Mouse (Mus musculus) midbrain, embryonic 10.5 days (tissue): ENCODE results near the gene Dnm3. TPM values are rescaled to one million over a fixed set of nuclear protein-coding genes. Genes with fewer than 3 reads are reported as not detected.

Source experiments
- DNase-seq: peaks from one replicate; pipeline ENCODE4 v3.0.0-alpha.2; 2017; ENCODE audit warnings: low spot score
- H3K27ac ChIP-seq: fragments of 300-500 bp; sonication (generic); replicated peaks from 2 replicates; pipeline ENCODE4 v1.5.1; 2016; ENCODE audit warnings: mild to moderate bottlenecking
- H3K27me3 ChIP-seq: fragments of 300-500 bp; sonication (generic); 2 replicates; pipeline ENCODE4 v1.6.1; 2016; ENCODE audit warnings: low read depth, mild to moderate bottlenecking; ENCODE audit not compliant: poor library complexity, severe bottlenecking
- H3K36me3 ChIP-seq: fragments of 300-500 bp; sonication (generic); 2 replicates; pipeline ENCODE4 v1.6.1; 2016; ENCODE audit warnings: mild to moderate bottlenecking, moderate library complexity
- H3K4me1 ChIP-seq: fragments of 300-500 bp; sonication (generic); 2 replicates; pipeline ENCODE4 v1.6.1; 2016
- H3K4me3 ChIP-seq: fragments of 300-500 bp; sonication (generic); 2 replicates; pipeline ENCODE4 v1.5.1; 2016; ENCODE audit warnings: mild to moderate bottlenecking, moderate library complexity
- H3K9me3 ChIP-seq: fragments of 300-500 bp; sonication (generic); replicated peaks from 2 replicates; pipeline ENCODE4 v1.6.1; 2016; ENCODE audit warnings: mild to moderate bottlenecking
- WGBS: fragments of 180-500 bp; shearing (Covaris S2); methylation state at CpG from one replicate; pipeline ENCODE4 v1.1.7; 2016; 5-methylcytosine and 5-hydroxymethylcytosine counted together
- polyA plus RNA-seq: library from polyadenylated mRNA; unstranded; fragments of >200 nt; fragmentation: Nextera tagmentation; extraction: Ambion mirVana; gene quantifications from 2 replicates; pipeline ENCODE4 v1.2.1, GENCODE M21; 2016

The Dnm3 gene
- polyA plus RNA-seq, 1 experiment from 2014 or later = 2.3 TPM

DNA sequence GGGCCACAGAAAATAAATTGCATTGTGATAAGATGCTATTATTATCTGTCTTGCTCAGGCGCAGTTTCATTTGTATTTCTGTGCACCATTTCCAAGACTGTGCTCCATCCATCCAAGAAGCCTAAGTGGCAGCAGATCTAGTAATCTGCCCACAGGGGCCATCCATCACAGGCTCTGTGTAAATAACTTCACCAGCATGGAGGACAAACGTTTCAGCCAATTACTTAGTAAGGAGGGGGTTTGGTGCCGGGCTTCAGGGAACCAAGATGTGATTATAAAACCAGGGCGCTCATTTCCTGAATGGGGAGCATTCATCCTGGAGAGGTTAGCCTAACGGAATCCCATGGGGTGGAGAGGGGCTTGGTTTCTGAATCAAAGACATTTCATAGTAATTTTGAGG is 222.9 kb downstream of the Dnm3 start:
- no peak for DNase-seq
- no peaks in the 10 kb centered on the region for H3K27me3 ChIP-seq
- peaks cover 5% of the 10 kb centered on the region for H3K4me1 ChIP-seq
- H3K27ac ChIP-seq = no peak overlapping the region
- 53% methylated on average over 5 of the region's 5 CpGs for WGBS
- H3K4me3 ChIP-seq = no peak overlapping the region
- no peaks in the 10 kb centered on the region for H3K36me3 ChIP-seq
- H3K9me3 ChIP-seq = no peaks in the 10 kb centered on the region

DNA sequence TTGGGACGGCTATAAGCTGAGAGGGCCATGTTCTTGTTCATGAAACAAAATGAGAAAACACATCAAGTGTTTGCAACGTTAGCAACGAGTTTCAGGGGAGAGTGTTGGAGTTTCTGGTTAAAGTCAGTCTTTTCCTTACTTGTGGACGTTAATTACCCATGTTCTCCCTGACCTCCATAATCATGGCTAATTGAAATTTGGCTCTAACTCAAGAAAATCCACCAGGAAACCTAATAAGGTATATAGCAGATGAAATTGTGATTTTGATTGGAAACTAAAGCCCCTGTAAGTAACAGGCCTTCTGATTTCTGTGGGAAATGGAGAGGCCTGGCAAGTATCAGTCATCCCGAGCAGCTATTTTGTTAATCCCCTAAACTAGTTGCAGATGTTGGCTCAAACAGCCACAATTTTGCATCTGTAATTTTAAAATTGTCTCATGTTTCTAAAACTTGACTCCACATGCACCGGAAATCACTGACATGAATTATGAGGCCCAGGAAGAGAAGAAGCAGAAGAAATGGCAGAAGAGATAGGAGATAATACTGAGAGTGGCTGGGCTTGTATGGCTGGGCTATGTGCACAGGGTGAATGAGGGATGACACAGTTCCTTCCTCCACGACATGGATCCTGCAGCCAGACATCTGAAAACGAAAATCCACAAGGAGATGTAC is 223.7 kb downstream of the Dnm3 start:
- 83% methylated on average over 8 of the region's 8 CpGs for WGBS
- no peak for DNase-seq
- Histone ChIP-seq H3K36me3 (no peaks in the 10 kb centered on the region), H3K27me3 (no peaks in the 10 kb centered on the region), H3K4me1 (peaks cover 5% of the 10 kb centered on the region), H3K4me3 (no peak overlapping the region), H3K27ac (no peak overlapping the region), H3K9me3 (no peaks in the 10 kb centered on the region)

DNA sequence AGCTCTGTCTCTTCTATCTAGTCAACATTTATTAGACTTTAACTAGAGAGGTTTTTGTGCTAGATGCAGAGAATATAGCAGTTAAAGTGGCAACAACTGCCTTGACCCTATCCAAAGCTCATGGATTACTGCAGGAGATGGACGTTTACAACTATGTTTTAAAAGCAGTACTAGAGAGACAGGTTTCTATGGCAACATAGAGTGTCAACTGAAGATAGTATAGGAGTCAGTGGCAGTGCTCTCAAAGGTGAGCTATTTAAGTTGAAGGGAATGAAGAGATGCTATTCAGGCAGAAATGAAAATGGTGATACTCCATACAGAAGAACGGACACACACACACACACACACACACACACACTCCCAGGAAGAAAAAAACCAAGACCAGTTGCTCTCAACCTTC is 225.0 kb downstream of the Dnm3 start:
- Histone ChIP-seq H3K27ac (no peak overlapping the region), H3K9me3 (no peaks in the 10 kb centered on the region), H3K4me1 (peaks cover 8% of the 10 kb centered on the region), H3K36me3 (no peaks in the 10 kb centered on the region), H3K27me3 (no peaks in the 10 kb centered on the region), H3K4me3 (no peak overlapping the region)
- WGBS = 83% methylated on average over 2 of the region's 2 CpGs
- no peak for DNase-seq

DNA sequence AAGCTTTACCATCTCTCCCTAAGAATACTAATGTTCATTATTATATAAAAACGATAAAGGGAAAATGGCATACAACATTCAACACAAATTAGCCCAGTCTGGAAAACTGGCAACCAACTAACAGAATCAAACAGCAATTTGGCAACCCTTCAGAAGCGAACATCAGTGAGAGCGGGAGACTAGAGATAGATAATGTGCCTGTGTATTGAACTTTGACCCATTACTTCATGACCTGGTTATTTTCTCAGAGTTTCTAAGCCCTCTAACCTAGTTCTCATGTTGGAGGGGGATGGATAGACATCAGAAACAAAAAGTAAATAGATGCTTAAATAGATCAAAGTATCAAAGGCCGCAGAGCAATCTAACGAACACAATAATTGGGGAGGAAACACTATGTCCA is 230.6 kb downstream of the Dnm3 start:
- Histone ChIP-seq H3K9me3 (no peaks in the 10 kb centered on the region), H3K4me1 (peaks cover 11% of the 10 kb centered on the region; the same call in 1 of the 2 replicates), H3K27me3 (no peaks in the 10 kb centered on the region), H3K4me3 (no peak overlapping the region), H3K27ac (no peak overlapping the region), H3K36me3 (no peaks in the 10 kb centered on the region)
- no peak for DNase-seq
- 90% methylated on average over 5 of the region's 5 CpGs for WGBS

DNA sequence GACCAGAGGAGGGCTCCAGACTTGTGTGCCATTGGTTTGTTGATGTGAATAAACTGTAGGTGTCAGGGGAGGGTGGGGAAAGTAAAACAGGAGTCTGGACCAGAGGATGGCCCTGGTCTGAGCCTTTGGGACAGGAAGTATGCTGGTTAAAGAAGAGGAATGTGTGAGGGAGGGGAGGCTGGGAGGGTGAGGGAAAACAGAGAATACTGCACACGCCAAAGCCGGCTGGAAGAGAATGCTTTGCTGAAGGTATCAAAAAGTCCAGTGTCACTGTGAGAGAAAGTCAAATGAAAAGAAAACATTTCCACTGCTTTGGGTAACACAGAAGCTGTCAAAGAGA is 234.2 kb downstream of the Dnm3 start:
- DNase-seq = no peak
- Histone ChIP-seq H3K9me3 (no peaks in the 10 kb centered on the region), H3K4me3 (no peak overlapping the region), H3K4me1 (peaks cover 9% of the 10 kb centered on the region; the same call in 1 of the 2 replicates), H3K27me3 (no peaks in the 10 kb centered on the region), H3K36me3 (no peaks in the 10 kb centered on the region), H3K27ac (no peak overlapping the region)
- WGBS = 47% methylated on average over 2 of the region's 2 CpGs

DNA sequence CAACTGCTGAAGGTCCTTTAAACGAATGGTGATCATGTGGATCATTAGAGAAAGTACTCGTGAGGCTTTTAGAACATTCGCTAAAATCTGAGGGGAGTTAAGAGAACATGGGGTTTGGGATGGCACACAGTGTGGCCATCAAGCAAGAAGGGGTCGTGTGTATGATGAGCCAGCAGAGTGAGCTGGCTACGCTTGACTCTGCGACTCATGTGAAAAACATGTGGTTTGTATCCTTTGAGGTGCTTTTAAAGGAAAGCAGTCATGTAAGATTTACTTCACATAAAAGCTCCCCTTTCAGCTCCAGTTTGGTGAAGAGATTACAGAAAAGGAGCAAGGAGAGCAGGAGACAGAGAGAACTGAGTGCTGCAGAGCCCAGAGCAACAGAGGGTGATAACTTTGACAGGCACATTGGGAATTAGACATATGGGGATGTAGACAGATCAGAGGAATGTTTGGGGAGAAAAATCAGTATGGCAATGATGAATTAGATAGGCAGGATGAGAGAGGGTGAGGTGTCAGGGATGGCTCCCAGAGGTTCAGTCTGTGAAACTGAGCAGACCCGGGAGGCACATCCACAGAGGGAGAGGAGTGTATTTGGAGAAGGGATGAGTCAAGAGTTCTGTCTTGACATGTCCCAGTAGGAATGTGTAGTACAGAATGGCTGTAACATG is 234.7 kb downstream of the Dnm3 start:
- no peak for DNase-seq
- Histone ChIP-seq H3K4me3 (no peak overlapping the region), H3K27ac (no peak overlapping the region), H3K4me1 (peaks cover 9% of the 10 kb centered on the region; the same call in 1 of the 2 replicates), H3K36me3 (no peaks in the 10 kb centered on the region), H3K27me3 (no peaks in the 10 kb centered on the region), H3K9me3 (no peaks in the 10 kb centered on the region)
- WGBS = 86% methylated on average over 7 of the region's 7 CpGs

DNA sequence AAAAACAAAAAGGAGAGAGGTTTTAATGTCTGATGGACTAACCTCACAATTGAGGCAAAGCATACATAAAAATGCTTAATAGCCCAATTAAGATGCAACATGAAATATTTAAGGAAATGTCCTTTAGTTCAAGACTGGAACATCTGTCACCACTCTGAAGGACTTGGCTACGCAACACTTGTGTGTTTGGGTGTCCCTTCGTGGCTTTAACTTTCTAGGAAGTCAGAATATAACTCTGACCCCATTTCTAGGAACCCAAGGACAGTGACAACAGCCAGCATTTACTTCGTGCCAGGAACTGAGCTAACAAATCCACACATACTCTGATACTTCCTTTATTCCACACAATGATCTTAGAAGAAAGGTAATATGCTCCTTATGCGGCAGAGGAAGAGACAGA is 237.1 kb downstream of the Dnm3 start:
- H3K36me3 ChIP-seq = no peaks in the 10 kb centered on the region
- peaks cover 9% of the 10 kb centered on the region; the same call in 1 of the 2 replicates for H3K4me1 ChIP-seq
- H3K4me3 ChIP-seq = no peak overlapping the region
- H3K9me3 ChIP-seq = no peaks in the 10 kb centered on the region
- WGBS = 88% methylated on average over 4 of the region's 4 CpGs
- no peaks in the 10 kb centered on the region for H3K27me3 ChIP-seq
- H3K27ac ChIP-seq = no peak overlapping the region
- no peak for DNase-seq

DNA sequence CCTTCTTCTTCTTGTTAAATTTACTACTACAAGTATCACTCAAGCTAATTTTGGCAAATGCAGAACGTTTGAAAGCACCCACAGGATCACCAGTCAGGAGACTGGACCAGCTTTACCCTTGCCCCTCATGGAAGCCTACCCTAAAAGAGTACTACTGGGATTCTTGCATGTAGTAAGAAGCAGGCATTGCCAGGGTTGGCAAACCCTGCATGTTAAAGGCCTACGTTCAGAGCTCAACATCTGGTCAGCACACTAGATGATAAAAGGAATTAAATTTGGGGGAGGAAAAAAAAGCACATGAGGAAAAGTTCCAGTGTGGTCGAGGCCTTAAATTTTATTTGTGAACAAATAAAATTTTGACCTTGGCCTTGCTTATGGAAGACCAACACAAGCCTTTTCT is 239.2 kb downstream of the Dnm3 start:
- no peak for DNase-seq
- Histone ChIP-seq H3K9me3 (no peaks in the 10 kb centered on the region), H3K4me1 (peaks cover 5% of the 10 kb centered on the region; the same call in 1 of the 2 replicates), H3K4me3 (no peak overlapping the region), H3K27ac (no peak overlapping the region), H3K36me3 (no peaks in the 10 kb centered on the region), H3K27me3 (no peaks in the 10 kb centered on the region)
- WGBS = 76% methylated on average over 3 of the region's 3 CpGs

DNA sequence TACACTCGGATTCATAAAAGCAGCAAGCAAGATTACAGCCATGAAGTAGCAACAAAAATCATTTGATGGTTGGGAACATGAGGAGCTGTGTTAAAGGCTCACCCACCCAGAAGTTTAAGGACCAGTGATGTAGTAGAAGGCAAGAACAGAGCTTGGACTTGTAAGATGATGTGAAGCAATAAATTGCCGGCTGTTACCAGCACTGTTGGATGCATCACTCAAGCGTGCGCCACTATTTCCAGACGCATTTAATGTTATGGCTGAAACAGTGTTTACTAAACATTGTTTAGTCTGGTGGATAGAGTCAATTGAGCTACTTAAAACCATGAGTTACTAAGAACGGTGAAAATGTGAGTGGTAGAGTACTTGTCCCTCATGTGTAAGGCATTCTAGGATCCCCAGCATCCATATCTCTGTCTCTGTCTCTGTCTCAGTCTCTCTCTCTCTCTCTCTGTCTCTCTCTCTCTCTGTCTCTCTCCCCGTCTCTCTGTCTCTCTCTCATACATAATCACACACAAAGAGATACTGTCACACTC is 241.1 kb downstream of the Dnm3 start:
- no peak overlapping the region for H3K27ac ChIP-seq
- no peaks in the 10 kb centered on the region for H3K4me1 ChIP-seq
- H3K4me3 ChIP-seq = no peak overlapping the region
- H3K36me3 ChIP-seq = no peaks in the 10 kb centered on the region
- no peaks in the 10 kb centered on the region for H3K9me3 ChIP-seq
- WGBS = 92% methylated on average over 7 of the region's 7 CpGs
- no peaks in the 10 kb centered on the region for H3K27me3 ChIP-seq
- DNase-seq = no peak

DNA sequence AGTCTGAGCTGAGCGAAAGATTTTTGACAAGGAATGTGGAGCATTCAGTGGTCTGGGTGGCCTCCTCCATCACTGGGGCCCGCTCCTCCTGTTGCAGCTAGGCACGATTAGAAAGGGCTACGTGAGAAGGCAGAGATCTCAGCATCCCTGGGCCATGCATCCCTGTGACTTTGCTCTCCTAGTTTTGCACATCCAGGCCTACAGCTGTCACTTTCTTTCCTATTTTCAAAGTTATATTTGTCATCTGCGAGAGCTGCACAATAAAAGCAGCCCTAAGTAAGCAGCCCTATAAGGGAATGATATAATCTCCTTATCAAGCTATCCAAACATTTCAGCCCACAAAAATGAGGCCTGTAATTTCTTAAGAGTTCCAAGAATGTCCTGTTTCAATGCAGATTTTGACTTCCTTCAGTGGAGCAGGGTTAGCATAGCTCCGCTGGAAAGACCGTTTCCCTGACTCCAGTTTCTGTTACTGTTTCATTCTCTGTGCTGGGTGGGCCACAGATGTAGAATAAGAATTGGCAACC is 252.2 kb downstream of the Dnm3 start:
- Histone ChIP-seq H3K4me3 (no peak overlapping the region), H3K27ac (no peak overlapping the region), H3K9me3 (no peaks in the 10 kb centered on the region), H3K4me1 (peaks cover 4% of the 10 kb centered on the region; the same call in 1 of the 2 replicates), H3K36me3 (no peaks in the 10 kb centered on the region), H3K27me3 (no peaks in the 10 kb centered on the region)
- DNase-seq = no peak
- 73% methylated on average over 7 of the region's 7 CpGs for WGBS

DNA sequence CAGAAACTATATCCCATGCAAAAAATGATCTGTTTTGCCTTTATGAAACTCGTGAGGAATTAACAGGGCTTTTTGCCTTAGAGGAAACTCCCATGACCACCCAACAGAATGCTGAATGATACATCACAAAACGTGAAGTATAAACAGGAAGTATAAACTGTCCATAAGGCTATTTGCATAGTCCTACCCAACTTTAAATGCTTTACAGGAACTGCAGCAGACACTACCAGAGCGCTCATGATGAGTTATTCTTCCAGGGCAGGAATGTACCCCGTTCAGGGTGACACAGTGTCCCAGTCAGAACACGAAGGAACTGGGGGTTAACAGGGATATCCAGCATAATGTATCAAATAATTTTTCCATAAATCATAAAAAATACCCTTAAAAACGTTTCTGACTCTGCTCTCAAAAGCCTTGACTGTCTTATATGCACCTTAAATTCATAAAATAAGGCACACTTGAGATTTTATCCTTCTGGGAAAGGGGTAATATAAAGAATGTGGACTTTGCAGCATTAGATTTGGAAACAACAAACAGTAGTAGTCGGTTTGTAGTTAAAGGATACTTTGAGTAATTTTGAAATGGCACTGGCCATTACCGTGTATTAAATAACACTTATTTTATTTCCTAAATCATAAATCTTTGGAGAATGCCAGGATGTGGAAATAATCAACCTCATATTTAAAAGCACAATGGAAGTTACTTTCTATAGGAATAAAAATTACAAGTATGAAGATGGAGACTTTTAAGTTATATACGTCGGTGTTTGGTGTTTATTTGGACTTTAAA is 252.8 kb downstream of the Dnm3 start:
- H3K27me3 ChIP-seq = no peaks in the 10 kb centered on the region
- WGBS = 78% methylated on average over 10 of the region's 10 CpGs
- no peaks in the 10 kb centered on the region for H3K36me3 ChIP-seq
- H3K4me3 ChIP-seq = no peak overlapping the region
- H3K4me1 ChIP-seq = peaks cover 4% of the 10 kb centered on the region; the same call in 1 of the 2 replicates
- H3K9me3 ChIP-seq = no peaks in the 10 kb centered on the region
- no peak overlapping the region for H3K27ac ChIP-seq
- no peak for DNase-seq

DNA sequence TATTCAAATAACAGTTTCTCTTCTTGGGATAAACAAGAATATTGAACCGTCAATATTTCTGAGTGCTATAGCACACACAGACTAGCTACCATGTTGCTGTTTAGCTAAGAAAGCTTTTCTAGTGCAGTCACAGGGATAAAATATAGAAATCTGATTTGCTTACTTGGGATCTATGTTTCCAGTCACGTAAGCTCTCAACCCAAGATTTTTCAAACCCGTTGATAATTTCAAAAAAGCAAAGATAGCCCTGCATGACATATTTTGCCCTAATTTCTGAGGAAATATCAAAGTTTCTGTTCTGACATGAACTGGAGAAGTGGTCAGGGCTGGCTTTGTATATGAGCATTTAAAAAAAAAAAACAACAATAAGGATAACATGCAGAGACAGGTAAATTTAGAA is 253.8 kb downstream of the Dnm3 start:
- Histone ChIP-seq H3K4me1 (peaks cover 4% of the 10 kb centered on the region; the same call in 1 of the 2 replicates), H3K4me3 (no peak overlapping the region), H3K36me3 (no peaks in the 10 kb centered on the region), H3K27me3 (no peaks in the 10 kb centered on the region), H3K27ac (no peak overlapping the region), H3K9me3 (no peaks in the 10 kb centered on the region)
- WGBS = 90% methylated on average over 3 of the region's 3 CpGs
- DNase-seq = no peak
